Mouse (Mus musculus) neural tube, embryonic 14.5 days (tissue): ENCODE results near the gene Ids. TPM values are rescaled to one million over a fixed set of nuclear protein-coding genes. Genes with fewer than 3 reads are reported as not detected.
A peak's percentile ranks its signal among the peaks of the same experiment; 100 is the strongest.
"Not testable (repeated sequence)": the region's sequence is repeated elsewhere in the genome, so short reads cannot be mapped to it uniquely, and the experiment has no call there.

Source experiments
- ATAC-seq: fragments of 200-750 bp; cut with Nextera tagmentation; 2 replicates; pipeline ENCODE4 v1.8.0; 2017; ENCODE audit warnings: low read depth, mild to moderate bottlenecking, moderate TSS enrichment, moderate library complexity
- H3K27ac ChIP-seq: fragments of 300-500 bp; sonication (generic); 2 replicates; pipeline ENCODE4 v1.5.1; 2014; ENCODE audit warnings: low read depth, mild to moderate bottlenecking, control low read depth, low read length, moderate library complexity, mixed read lengths
- H3K27me3 ChIP-seq: fragments of 300-500 bp; sonication (generic); 2 replicates; pipeline ENCODE4 v1.6.1; 2014; ENCODE audit warnings: low read length; ENCODE audit not compliant: control insufficient read depth, insufficient read depth
- H3K36me3 ChIP-seq: fragments of 300-500 bp; sonication (generic); 2 replicates; pipeline ENCODE4 v1.6.1; 2014; ENCODE audit warnings: low read length, mixed read lengths; ENCODE audit not compliant: control insufficient read depth, insufficient read depth
- H3K4me1 ChIP-seq: fragments of 300-500 bp; sonication (generic); 2 replicates; pipeline ENCODE4 v1.6.1; 2014; ENCODE audit warnings: low read length; ENCODE audit not compliant: control insufficient read depth, insufficient read depth
- H3K4me2 ChIP-seq: fragments of 300-500 bp; sonication (generic); 2 replicates; pipeline ENCODE4 v1.6.1; 2014; ENCODE audit warnings: mild to moderate bottlenecking, low read depth, low read length, control low read depth
- H3K4me3 ChIP-seq: fragments of 300-500 bp; sonication (generic); 2 replicates; pipeline ENCODE4 v1.5.1; 2014; ENCODE audit warnings: low read depth, low read length, control low read depth, mixed read lengths
- H3K9ac ChIP-seq: fragments of 300-500 bp; sonication (generic); replicated peaks from 2 replicates; pipeline ENCODE4 v1.6.1; 2014; ENCODE audit warnings: low read depth, mild to moderate bottlenecking, control low read depth, low read length, mixed read lengths
- H3K9me3 ChIP-seq: fragments of 300-500 bp; sonication (generic); 2 replicates; pipeline ENCODE4 v1.6.1; 2016; ENCODE audit warnings: low read length; ENCODE audit not compliant: control insufficient read depth
- WGBS: fragments of 180-500 bp; shearing (Covaris S2); extraction: QIAGEN DNeasy Blood & Tissue Kit; methylation state at CpG from one replicate; pipeline ENCODE4 v1.1.7; 2014; 5-methylcytosine and 5-hydroxymethylcytosine counted together
- polyA plus RNA-seq: library from polyadenylated mRNA; unstranded; fragments of >200 nt; fragmentation: Nextera tagmentation; extraction: Ambion mirVana; gene quantifications from 2 replicates; pipeline ENCODE4 v1.2.1, GENCODE M21; 2014

Ids gene
- 18.4 and 19.0 TPM in 2 replicates for polyA plus RNA-seq

GRCm38 (mm10) chrX:70364661-70365613 lies at the start of gene Ids:
Ids (minus strand) TSS chrX:70365084.
- WGBS = 17% methylated on average over 40 of the region's 45 CpGs
- Histone ChIP-seq H3K9me3 (no peaks in the 10 kb centered on the region), H3K4me2 (peak within 1 kb of the TSS; percentile 53), H3K27me3 (no peaks in the 10 kb centered on the region), H3K36me3 (0 out of 2 replicates have a peak, but pooled peaks cover 2% of the 10 kb centered on the region), H3K4me1 (no peaks in the 10 kb centered on the region), H3K27ac (peak within 1 kb of the TSS; percentile 64), H3K4me3 (peak within 1 kb of the TSS; percentile 46), H3K9ac (peak within 1 kb of the TSS; percentile 52)
- peak; percentile 97 for ATAC-seq

- ATAC-seq, H3K36me3 ChIP-seq, H3K4me1 ChIP-seq, H3K27me3 ChIP-seq, H3K9me3 ChIP-seq, H3K4me3 ChIP-seq, H3K9ac ChIP-seq, H3K27ac ChIP-seq, H3K4me2 ChIP-seq: not testable (repeated sequence)
These were observed 27.8 kb upstream of the Ids start for GRCm38 (mm10) chrX:70392636-70393035.

GRCm38 (mm10) chrX:70385962-70386351 lies 21.1 kb upstream of the Ids start:
- peak overlapping the region; percentile 67 for H3K27ac ChIP-seq
- WGBS = 13% methylated on average over 11 of the region's 11 CpGs
- peak; percentile 49 for ATAC-seq
- no peaks in the 10 kb centered on the region for H3K27me3 ChIP-seq
- peak overlapping the region; percentile 45 for H3K4me3 ChIP-seq
- H3K9me3 ChIP-seq = no peaks in the 10 kb centered on the region
- H3K4me1 ChIP-seq = no peaks in the 10 kb centered on the region
- peak overlapping the region; percentile 46 for H3K4me2 ChIP-seq
- no peaks in the 10 kb centered on the region for H3K36me3 ChIP-seq
- peak overlapping the region; percentile 54 for H3K9ac ChIP-seq

GRCm38 (mm10) chrX:70385276-70385961 lies 20.5 kb upstream of the Ids start, which contains the start of gene 1110012L19Rik:
1110012L19Rik (plus strand) TSS chrX:70385877.
- no peaks in the 10 kb centered on the region for H3K27me3 ChIP-seq
- peak within 1 kb of the TSS; percentile 45 for H3K4me3 ChIP-seq
- 20% methylated on average over 22 of the region's 22 CpGs for WGBS
- ATAC-seq = peak; percentile 97
- no peaks in the 10 kb centered on the region for H3K4me1 ChIP-seq
- no peaks in the 10 kb centered on the region for H3K36me3 ChIP-seq
- H3K4me2 ChIP-seq = peak within 1 kb of the TSS; percentile 46
- H3K9ac ChIP-seq = peak within 1 kb of the TSS; percentile 54
- H3K27ac ChIP-seq = peak within 1 kb of the TSS; percentile 67
- no peaks in the 10 kb centered on the region for H3K9me3 ChIP-seq

GRCm38 (mm10) chrX:70384917-70385275 lies 20.0 kb upstream of the Ids start:
- no peaks in the 10 kb centered on the region for H3K4me1 ChIP-seq
- H3K27ac ChIP-seq = peak overlapping the region; percentile 67
- no peaks in the 10 kb centered on the region for H3K36me3 ChIP-seq
- H3K27me3 ChIP-seq = no peaks in the 10 kb centered on the region
- 0 out of 2 replicates have a peak overlapping the region, but pooled peaks have one; percentile 26 for H3K9ac ChIP-seq
- peak overlapping the region; percentile 39; the same call in 1 of the 2 replicates for H3K4me2 ChIP-seq
- no peaks in the 10 kb centered on the region for H3K9me3 ChIP-seq
- ATAC-seq = no peak
- H3K4me3 ChIP-seq = peak overlapping the region; percentile 45
- 53% methylated on average over 3 of the region's 3 CpGs for WGBS

- H3K27me3 ChIP-seq, H3K9me3 ChIP-seq, H3K4me3 ChIP-seq, H3K36me3 ChIP-seq, H3K4me2 ChIP-seq, H3K9ac ChIP-seq, H3K27ac ChIP-seq, H3K4me1 ChIP-seq: not testable (repeated sequence)
- WGBS = 71% methylated on average over 4 of the region's 6 CpGs
- ATAC-seq = peak; percentile 89; the same call in 1 of the 2 replicates
These were observed 9.7 kb upstream of the Ids start for GRCm38 (mm10) chrX:70374469-70375110.

GRCm38 (mm10) chrX:70369758-70370157 lies 4.9 kb upstream of the Ids start:
- H3K4me1 ChIP-seq, H3K4me2 ChIP-seq, H3K9me3 ChIP-seq, H3K4me3 ChIP-seq, H3K27ac ChIP-seq, H3K36me3 ChIP-seq, H3K27me3 ChIP-seq, ATAC-seq, H3K9ac ChIP-seq: not testable (repeated sequence)
- WGBS = 75% methylated on average over 1 of the region's 6 CpGs

GRCm38 (mm10) chrX:70364202-70364601 lies 682 bp downstream of the Ids start:
- Histone ChIP-seq H3K36me3 (0 out of 2 replicates have a peak, but pooled peaks cover 2% of the 10 kb centered on the region), H3K9ac (peak overlapping the region; percentile 52; the same call in 1 of the 2 replicates), H3K4me3 (peak overlapping the region; percentile 46), H3K4me2 (peak overlapping the region; percentile 53), H3K27ac (no peak overlapping the region), H3K4me1 (no peaks in the 10 kb centered on the region), H3K9me3 (no peaks in the 10 kb centered on the region), H3K27me3 (no peaks in the 10 kb centered on the region)
- WGBS = 77% methylated on average over 1 of the region's 1 CpGs
- ATAC-seq = no peak
